Mouse (Mus musculus): ENCODE data around the gene Adra2b. TPM values are rescaled to one million over a fixed set of nuclear protein-coding genes. Genes with fewer than 3 reads are reported as not detected.

Gene Adra2b
- 9.2 and 10.1 TPM in 2 replicates for polyA plus RNA-seq (2016; fragmentation: Nextera tagmentation; extraction: Ambion mirVana)

GRCm38 (mm10) chr2:127362459-127363281 is at the start of gene Adra2b:
Gene Adra2b, plus strand, starts transcription at chr2:127363208.
- WGBS = under 1% methylated on average over 47 of the region's 49 CpGs
- DNase-seq (ENCODE audit: low spot score) = peak; percentile 97
- H3K9me3 ChIP-seq = no peaks in the 10 kb centered on the region
- peaks cover 74% of the 10 kb centered on the region for H3K27me3 ChIP-seq (ENCODE audit: insufficient read depth, poor library complexity, severe bottlenecking)
- no peaks in the 10 kb centered on the region for H3K36me3 ChIP-seq
- H3K4me3 ChIP-seq = peak within 1 kb of the TSS; percentile 66
- H3K4me1 ChIP-seq = peaks cover 36% of the 10 kb centered on the region
- peak within 1 kb of the TSS; percentile 78 for H3K27ac ChIP-seq

GRCm38 (mm10) chr2:127313878-127314277 is 49.1 kb upstream of the Adra2b start:
- 43% methylated on average over 4 of the region's 4 CpGs for WGBS
- Histone ChIP-seq H3K27me3 (ENCODE audit: insufficient read depth, poor library complexity, severe bottlenecking) (no peaks in the 10 kb centered on the region), H3K27ac (peak overlapping the region; percentile 73), H3K9me3 (no peaks in the 10 kb centered on the region), H3K4me1 (peaks cover 16% of the 10 kb centered on the region), H3K36me3 (no peaks in the 10 kb centered on the region), H3K4me3 (no peak overlapping the region)
- DNase-seq (ENCODE audit: low spot score) = no peak

GRCm38 (mm10) chr2:127314467-127315154 is 48.4 kb upstream of the Adra2b start:
- Histone ChIP-seq H3K27ac (peak overlapping the region; percentile 73), H3K4me3 (no peak overlapping the region), H3K9me3 (no peaks in the 10 kb centered on the region), H3K36me3 (no peaks in the 10 kb centered on the region), H3K4me1 (peaks cover 16% of the 10 kb centered on the region), H3K27me3 (ENCODE audit: insufficient read depth, poor library complexity, severe bottlenecking) (no peaks in the 10 kb centered on the region)
- no peak for DNase-seq (ENCODE audit: low spot score)
- 52% methylated on average over 6 of the region's 6 CpGs for WGBS

GRCm38 (mm10) chr2:127315155-127315470 is 47.9 kb upstream of the Adra2b start:
- H3K9me3 ChIP-seq = no peaks in the 10 kb centered on the region
- peaks cover 16% of the 10 kb centered on the region for H3K4me1 ChIP-seq
- peak overlapping the region; percentile 52; the same call in 1 of the 2 replicates for H3K27ac ChIP-seq
- H3K4me3 ChIP-seq = no peak overlapping the region
- no peaks in the 10 kb centered on the region for H3K36me3 ChIP-seq
- whole genome bisulfite sequencing = 94% methylated on average over 1 of the region's 1 CpGs
- no peaks in the 10 kb centered on the region for H3K27me3 ChIP-seq (ENCODE audit: insufficient read depth, poor library complexity, severe bottlenecking)
- DNase-seq (ENCODE audit: low spot score) = no peak

- Histone ChIP-seq H3K36me3 (no peaks in the 10 kb centered on the region), H3K27ac (no peak overlapping the region), H3K9me3 (no peaks in the 10 kb centered on the region), H3K27me3 (ENCODE audit: insufficient read depth, poor library complexity, severe bottlenecking) (no peaks in the 10 kb centered on the region), H3K4me3 (no peak overlapping the region), H3K4me1 (peaks cover 16% of the 10 kb centered on the region)
- no peak for DNase-seq (ENCODE audit: low spot score)
- WGBS = 74% methylated on average over 5 of the region's 5 CpGs
Measured at GRCm38 (mm10) chr2:127316431-127316830, 46.6 kb upstream of the Adra2b start.

GRCm38 (mm10) chr2:127318136-127318535 is 44.9 kb upstream of the Adra2b start:
- Histone ChIP-seq H3K27ac (no peak overlapping the region), H3K27me3 (ENCODE audit: insufficient read depth, poor library complexity, severe bottlenecking) (no peaks in the 10 kb centered on the region), H3K4me1 (peaks cover 17% of the 10 kb centered on the region), H3K9me3 (no peaks in the 10 kb centered on the region), H3K4me3 (no peak overlapping the region), H3K36me3 (no peaks in the 10 kb centered on the region)
- 85% methylated on average over 4 of the region's 4 CpGs for WGBS
- DNase-seq (ENCODE audit: low spot score) = no peak

GRCm38 (mm10) chr2:127319071-127319470 is 43.9 kb upstream of the Adra2b start:
- WGBS = 54% methylated on average over 4 of the region's 4 CpGs
- no peaks in the 10 kb centered on the region for H3K9me3 ChIP-seq
- H3K27me3 ChIP-seq (ENCODE audit: insufficient read depth, poor library complexity, severe bottlenecking) = no peaks in the 10 kb centered on the region
- H3K4me1 ChIP-seq = peaks cover 22% of the 10 kb centered on the region
- no peak for DNase-seq (ENCODE audit: low spot score)
- no peak overlapping the region for H3K4me3 ChIP-seq
- no peaks in the 10 kb centered on the region for H3K36me3 ChIP-seq
- H3K27ac ChIP-seq = no peak overlapping the region

GRCm38 (mm10) chr2:127322671-127323285 is 40.2 kb upstream of the Adra2b start:
- Histone ChIP-seq H3K27ac (no peak overlapping the region), H3K9me3 (no peaks in the 10 kb centered on the region), H3K4me3 (no peak overlapping the region), H3K4me1 (peaks cover 19% of the 10 kb centered on the region), H3K36me3 (no peaks in the 10 kb centered on the region), H3K27me3 (ENCODE audit: insufficient read depth, poor library complexity, severe bottlenecking) (no peaks in the 10 kb centered on the region)
- WGBS = 72% methylated on average over 6 of the region's 6 CpGs
- DNase-seq (ENCODE audit: low spot score) = no peak

- Histone ChIP-seq H3K4me1 (peaks cover 27% of the 10 kb centered on the region), H3K27ac (no peak overlapping the region), H3K36me3 (no peaks in the 10 kb centered on the region), H3K27me3 (ENCODE audit: insufficient read depth, poor library complexity, severe bottlenecking) (0 out of 2 replicates have a peak, but pooled peaks cover 4% of the 10 kb centered on the region), H3K9me3 (no peaks in the 10 kb centered on the region), H3K4me3 (no peak overlapping the region)
- WGBS = 75% methylated on average over 1 of the region's 1 CpGs
- no peak for DNase-seq (ENCODE audit: low spot score)
Measured at GRCm38 (mm10) chr2:127323667-127324066, 39.3 kb upstream of the Adra2b start.

- 0 out of 2 replicates have a peak, but pooled peaks cover 4% of the 10 kb centered on the region for H3K27me3 ChIP-seq (ENCODE audit: insufficient read depth, poor library complexity, severe bottlenecking)
- H3K36me3 ChIP-seq = no peaks in the 10 kb centered on the region
- peaks cover 34% of the 10 kb centered on the region for H3K4me1 ChIP-seq
- no peak overlapping the region for H3K27ac ChIP-seq
- WGBS = 52% methylated on average over 7 of the region's 7 CpGs
- no peaks in the 10 kb centered on the region for H3K9me3 ChIP-seq
- no peak overlapping the region for H3K4me3 ChIP-seq
- no peak for DNase-seq (ENCODE audit: low spot score)
Measured at GRCm38 (mm10) chr2:127324456-127324855, 38.6 kb upstream of the Adra2b start.

- Histone ChIP-seq H3K4me1 (peaks cover 51% of the 10 kb centered on the region), H3K27me3 (ENCODE audit: insufficient read depth, poor library complexity, severe bottlenecking) (0 out of 2 replicates have a peak, but pooled peaks cover 4% of the 10 kb centered on the region), H3K9me3 (no peaks in the 10 kb centered on the region), H3K4me3 (no peak overlapping the region), H3K27ac (peak overlapping the region; percentile 78), H3K36me3 (no peaks in the 10 kb centered on the region)
- DNase-seq (ENCODE audit: low spot score) = no peak
- 67% methylated on average over 12 of the region's 12 CpGs for WGBS
Measured at GRCm38 (mm10) chr2:127328090-127328851, 34.7 kb upstream of the Adra2b start.

- Histone ChIP-seq H3K4me1 (peaks cover 78% of the 10 kb centered on the region), H3K27ac (peak overlapping the region; percentile 42; the same call in 1 of the 2 replicates), H3K4me3 (0 out of 2 replicates have a peak overlapping the region, but pooled peaks have one; percentile 3), H3K27me3 (ENCODE audit: insufficient read depth, poor library complexity, severe bottlenecking) (peaks cover 41% of the 10 kb centered on the region), H3K36me3 (0 out of 2 replicates have a peak, but pooled peaks cover 4% of the 10 kb centered on the region), H3K9me3 (no peaks in the 10 kb centered on the region)
- DNase-seq (ENCODE audit: low spot score) = no peak
- WGBS = 70% methylated on average over 14 of the region's 14 CpGs
Measured at GRCm38 (mm10) chr2:127332807-127333570, 30.0 kb upstream of the Adra2b start.
